Mouse (Mus musculus): ENCODE data around the gene Plscr5.

GRCm38 (mm10) chr9:92217896-92218295 lies 25.2 kb downstream of the Plscr5 start:
- no peak for TF ChIP-seq POLR2A (IDR thresholded peaks at IDR 0.05; ENCODE audit: borderline replicate concordance, insufficient read depth, low read length)
- TF ChIP-seq CTCF (IDR thresholded peaks at IDR 0.05; ENCODE audit: borderline replicate concordance, insufficient read depth, low read depth, low read length), result no peak
